Mouse (Mus musculus) mature B cell (primary cell): ENCODE measurements around the gene Klrb1c.
"Not testable (repeated sequence)": the region's sequence is repeated elsewhere in the genome, so short reads cannot be mapped to it uniquely, and the experiment has no call there.

Source experiments
- in situ Hi-C: fragments of 300-500 bp; cut with MboI; formaldehyde crosslinking; loops from 2 replicates; pipeline ENCODE4 v1.14.3; 2019

Gene Klrb1c

DNA sequence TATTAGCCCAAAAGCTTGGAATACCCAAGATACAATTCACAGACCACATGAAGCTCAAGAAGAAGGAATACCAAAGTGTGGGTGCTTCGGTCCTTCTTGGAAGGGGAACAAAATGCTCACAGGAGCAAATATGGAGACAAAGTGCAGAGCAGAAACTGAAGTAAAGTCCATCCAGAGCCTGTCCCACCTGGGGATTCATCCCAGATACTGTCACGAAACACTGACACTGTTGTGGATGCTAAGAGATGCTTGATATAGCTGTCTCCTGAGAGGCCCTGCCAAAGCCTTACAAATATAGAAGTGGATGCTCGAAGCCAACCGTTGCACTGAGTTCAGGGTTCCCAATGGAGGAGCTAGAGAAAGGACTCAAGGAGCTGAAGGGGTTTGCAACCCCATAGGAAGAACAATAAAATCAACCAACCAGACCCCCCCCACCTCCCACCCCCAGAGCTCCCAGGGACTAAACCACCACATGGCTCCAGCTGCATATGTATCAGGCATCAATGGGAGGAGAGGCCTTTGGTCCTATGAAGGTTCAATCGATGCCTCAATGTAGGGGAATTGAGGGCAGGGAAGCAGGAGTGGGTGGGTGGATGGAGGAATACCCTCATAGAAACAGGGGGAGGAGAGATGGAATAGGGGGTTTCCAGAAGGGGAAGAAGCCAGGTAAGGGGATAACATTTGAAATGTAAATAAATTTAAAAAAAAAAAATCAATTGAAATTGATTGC, 29.6 kb downstream of the Klrb1c start:
- in situ Hi-C loops, result no loop called here

DNA sequence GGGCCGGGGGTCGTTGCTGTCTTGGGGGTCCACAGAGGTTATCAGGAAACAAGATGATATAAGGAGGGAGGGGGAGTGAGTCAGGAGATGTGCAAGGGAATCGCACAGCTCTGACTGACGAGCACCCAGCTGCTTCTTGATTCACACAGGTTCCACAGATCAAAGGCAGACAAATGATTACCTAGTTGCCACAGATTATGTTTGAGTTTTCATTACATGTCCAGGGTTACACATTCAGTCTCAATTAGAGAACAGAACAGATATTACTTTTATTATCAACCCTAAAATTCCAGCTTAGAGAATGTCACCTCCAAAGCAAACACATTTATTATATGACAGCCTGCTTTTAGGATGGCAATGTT, 33.6 kb downstream of the Klrb1c start:
- in situ Hi-C loops, result not testable (repeated sequence)

DNA sequence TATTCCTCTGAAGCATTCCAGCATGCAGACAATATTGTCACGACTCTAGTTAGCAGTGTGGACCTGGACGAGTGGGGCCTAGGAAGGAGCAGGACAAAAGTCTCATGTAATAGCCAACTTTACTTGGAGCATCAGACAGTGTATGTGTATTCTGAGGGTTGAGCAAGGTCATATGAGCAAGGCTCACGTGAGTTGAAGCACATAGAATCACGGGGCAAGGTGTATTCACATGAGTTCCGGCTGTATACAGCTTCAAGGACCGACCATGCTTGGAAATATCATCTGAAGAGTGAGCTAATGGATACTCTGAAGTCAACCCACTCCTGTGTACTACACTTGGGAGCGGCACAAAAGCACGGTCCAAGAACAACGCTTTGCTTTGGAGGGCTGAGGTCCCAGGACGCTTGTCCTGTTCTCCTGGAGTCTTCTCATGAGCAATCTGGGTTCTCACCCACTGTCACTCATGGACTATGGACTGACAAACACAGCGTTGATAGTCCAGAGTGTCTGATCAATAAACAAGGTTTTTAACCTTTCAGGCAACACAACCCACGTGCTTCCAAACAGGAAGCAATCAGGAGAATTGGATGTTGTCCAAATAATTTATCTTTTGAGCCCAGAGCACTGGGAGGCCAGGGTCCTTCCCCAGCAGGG, 34.1 kb downstream of the Klrb1c start:
- in situ Hi-C loops, result loop anchor here (5.0 kb wide), 1 partner anchor 153 kb away; no protein-coding TSS in a partner anchor

GRCm38 (mm10) chr6:128754265-128754664, 34.8 kb downstream of the Klrb1c start:
- in situ Hi-C loops, result loop anchor here (5.0 kb wide), 1 partner anchor 152 kb away; no protein-coding TSS in a partner anchor

DNA sequence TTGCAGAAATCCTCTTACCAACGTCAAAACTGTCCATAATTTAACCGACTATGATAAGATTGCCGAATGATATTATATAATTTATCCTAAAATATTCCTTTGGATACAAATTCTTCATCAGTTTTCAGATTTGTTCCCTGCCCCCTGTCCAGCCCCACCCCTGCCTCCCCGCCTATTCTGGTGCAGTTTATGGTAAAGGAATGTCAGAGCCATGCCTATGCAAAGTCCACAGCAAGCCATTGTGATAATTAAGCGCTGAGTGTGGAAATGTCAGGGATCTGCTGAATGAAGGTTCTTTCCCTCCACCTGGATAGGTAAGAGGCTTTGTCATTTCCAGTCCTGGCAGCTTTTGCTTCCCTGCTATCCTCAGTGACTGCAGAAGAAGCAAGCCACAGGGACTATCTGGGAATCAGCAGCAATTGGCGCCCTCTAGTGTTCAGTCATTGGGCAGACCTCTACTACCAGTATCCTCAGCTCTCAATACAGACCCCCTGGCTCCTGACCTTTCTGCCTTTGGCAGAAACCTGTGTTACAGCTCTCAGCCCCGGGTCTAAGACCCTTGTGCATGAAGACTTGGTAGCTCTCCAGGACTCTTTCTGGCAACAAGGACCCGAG, 35.3 kb downstream of the Klrb1c start:
- in situ Hi-C loops, result loop anchor here (5.0 kb wide), 1 partner anchor 151 kb away; no protein-coding TSS in a partner anchor

DNA sequence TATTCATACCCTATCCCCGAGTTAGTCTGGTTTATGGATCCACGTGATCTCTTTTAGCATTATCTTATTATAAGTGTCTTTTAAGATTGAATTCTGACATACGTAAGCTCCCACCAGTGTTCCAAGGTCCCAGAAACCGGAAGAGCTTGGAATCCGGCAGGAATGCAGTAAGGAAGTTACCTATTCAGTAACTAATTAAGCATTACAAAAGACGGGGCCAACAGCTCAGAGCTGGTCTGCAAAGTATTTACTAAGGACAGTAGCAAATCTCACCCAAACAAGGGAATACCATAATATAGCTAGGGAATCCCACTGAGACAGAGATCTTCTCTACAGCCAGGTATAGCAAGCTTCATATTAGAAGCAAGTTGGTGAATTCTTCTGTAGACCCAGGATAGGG, 42.0 kb downstream of the Klrb1c start:
- in situ Hi-C loops, result not testable (repeated sequence)

- in situ Hi-C loops, result no loop called here
Measured at GRCm38 (mm10) chr6:128737445-128737844, 51.6 kb downstream of the Klrb1c start.

GRCm38 (mm10) chr6:128736100-128736499, 52.9 kb downstream of the Klrb1c start:
- in situ Hi-C loops, result no loop called here

DNA sequence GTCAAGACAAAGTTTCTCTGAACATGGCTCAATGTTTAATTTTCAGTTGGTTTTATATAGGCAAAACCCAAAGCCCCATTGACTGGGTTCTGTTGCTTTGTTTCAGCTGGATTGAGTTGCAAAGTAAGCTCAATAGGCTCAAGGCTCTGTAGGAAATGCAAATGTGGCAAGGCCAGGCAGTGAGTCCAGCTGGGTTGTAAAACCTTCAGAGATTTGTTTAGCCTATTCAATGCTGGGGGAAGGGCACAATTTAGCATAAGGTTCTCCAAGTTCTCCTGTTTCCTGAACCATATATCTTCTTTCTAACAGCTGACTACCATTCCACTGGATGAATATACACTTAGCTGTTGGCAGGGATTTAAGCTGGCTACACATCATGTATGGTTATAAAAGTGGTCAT, 54.1 kb downstream of the Klrb1c start:
- in situ Hi-C loops, result no loop called here

DNA sequence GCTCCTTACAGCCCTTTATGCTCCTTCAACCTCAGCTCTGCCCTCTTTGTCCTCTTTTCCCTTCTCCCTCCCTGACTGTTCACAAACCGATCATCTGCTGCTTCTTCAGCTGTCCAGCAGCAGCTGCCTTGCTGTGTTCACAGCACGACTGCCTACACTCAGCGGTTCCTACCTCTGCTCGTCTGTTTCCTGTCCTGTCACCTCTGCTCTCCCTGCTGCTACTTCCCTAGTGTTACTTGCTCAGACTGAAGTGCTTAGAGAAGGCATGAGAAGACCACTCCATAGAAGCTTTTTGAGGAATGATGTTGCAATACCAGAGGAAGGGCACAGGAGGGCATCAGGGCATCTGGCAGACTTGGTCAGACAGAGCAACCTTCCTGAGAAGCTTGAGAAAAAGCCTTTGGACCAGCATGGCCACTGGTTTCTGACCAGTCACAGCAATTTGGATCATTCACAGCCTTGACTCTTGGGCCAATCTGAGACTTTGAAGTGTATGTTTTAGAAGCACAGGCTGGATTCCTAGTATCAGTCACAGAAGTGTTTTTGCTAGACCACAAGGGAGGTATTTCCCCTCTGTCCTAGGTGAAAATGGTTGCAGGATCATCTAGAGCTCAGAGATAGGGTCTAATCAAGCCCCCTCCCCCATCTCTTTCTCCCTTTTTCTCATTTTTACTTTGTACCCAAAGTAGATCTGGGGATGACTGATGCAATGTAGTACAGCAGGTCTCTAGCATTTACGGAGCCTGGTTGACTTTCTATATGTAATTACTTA, 54.9 kb downstream of the Klrb1c start:
- in situ Hi-C loops, result no loop called here

DNA sequence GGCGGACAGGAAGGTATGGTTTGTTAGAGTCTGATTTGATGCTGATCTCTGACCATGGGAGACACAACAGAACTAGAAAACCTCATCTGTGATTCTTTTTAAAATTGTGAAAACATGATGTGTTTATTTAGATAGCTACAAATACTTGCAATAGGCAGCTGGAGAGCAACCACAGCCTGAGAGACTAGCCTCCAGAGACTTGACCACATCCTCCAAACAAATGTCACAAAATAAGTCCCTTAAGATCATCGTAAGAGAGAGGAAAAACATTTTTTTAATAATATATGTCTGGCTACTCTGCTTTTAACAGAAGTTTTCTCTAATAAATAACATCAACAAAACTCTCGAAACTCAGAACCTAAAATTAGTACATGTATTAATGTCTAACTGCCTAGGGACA, 57.0 kb downstream of the Klrb1c start:
- in situ Hi-C loops, result no loop called here
